Mouse (Mus musculus) MEL (cell line): ENCODE results near the gene Ssc4d. TPM values are rescaled to one million over a fixed set of nuclear protein-coding genes. Genes with fewer than 3 reads are reported as not detected.

Experiments used
- DNase-seq: peaks from one replicate; pipeline ENCODE4 v3.0.0; 2011; ENCODE audit warnings: low read depth, low spot score
- H3K27ac ChIP-seq: 2 replicates; pipeline ENCODE4 v1.5.1; 2012; ENCODE audit warnings: low read depth, mild to moderate bottlenecking, control low read depth, low read length, moderate library complexity; ENCODE audit not compliant: control insufficient read depth
- H3K27me3 ChIP-seq, 2 experiments: fragments of 150-350 bp in 1 of 2; sonication (generic) in 1 of 2; 2 replicates each; pipeline ENCODE4 v1.6.1; 2012; ENCODE audit warnings: low read length in 2 of 2, mild to moderate bottlenecking in 2 of 2, improper control_type of control experiment in 1 of 2, moderate library complexity in 1 of 2; ENCODE audit not compliant: insufficient read depth in 2 of 2, control insufficient read depth in 1 of 2
- H3K36me3 ChIP-seq, 2 experiments: 2 replicates each; pipeline ENCODE4 v1.6.1; 2012 to 2014; ENCODE audit warnings: low read length in 2 of 2, improper control_type of control experiment in 1 of 2, inconsistent platforms in 1 of 2, mild to moderate bottlenecking in 1 of 2; ENCODE audit not compliant: insufficient read depth in 2 of 2, control insufficient read depth in 1 of 2
- H3K4me1 ChIP-seq, 2 experiments: fragments of 150-350 bp in 1 of 2; sonication (generic) in 1 of 2; 2 replicates each; pipeline ENCODE4 v1.6.1; 2012; ENCODE audit warnings: low read length in 2 of 2, improper control_type of control experiment in 1 of 2, mild to moderate bottlenecking in 1 of 2; ENCODE audit not compliant: insufficient read depth in 2 of 2, control insufficient read depth in 1 of 2
- H3K4me3 ChIP-seq, 2 experiments: fragments of 150-350 bp in 1 of 2; sonication (generic) in 1 of 2; 2 replicates each; pipeline ENCODE4 v1.5.1; 2012; ENCODE audit warnings: low read depth in 2 of 2, low read length in 2 of 2, mild to moderate bottlenecking in 2 of 2, moderate library complexity in 2 of 2, control low read depth in 1 of 2, improper control_type of control experiment in 1 of 2; ENCODE audit not compliant: control insufficient read depth in 1 of 2, insufficient read depth in 1 of 2
- H3K79me2 ChIP-seq: 2 replicates; pipeline ENCODE4 v1.6.1; 2012; ENCODE audit warnings: mild to moderate bottlenecking, low read length, moderate library complexity; ENCODE audit not compliant: control insufficient read depth, poor library complexity, insufficient read depth
- H3K9ac ChIP-seq: 2 replicates; pipeline ENCODE4 v1.6.1; 2012; ENCODE audit warnings: low read depth, mild to moderate bottlenecking, control low read depth, low read length, moderate library complexity; ENCODE audit not compliant: control insufficient read depth, poor library complexity, severe bottlenecking
- H3K9me3 ChIP-seq: fragments of 150-350 bp; sonication (generic); replicated peaks from 2 replicates; pipeline ENCODE4 v1.6.1; 2012; ENCODE audit warnings: mild to moderate bottlenecking, low read length, improper control_type of control experiment, moderate library complexity; ENCODE audit not compliant: insufficient read depth
- CHD1 ChIP-seq: IDR thresholded peaks from 2 replicates; pipeline ENCODE4 v1.6.1; 2012; ENCODE audit warnings: low read depth, mild to moderate bottlenecking, inconsistent platforms, low read length, improper control_type of control experiment
- ETS1 ChIP-seq: IDR thresholded peaks from 2 replicates; pipeline ENCODE4 v1.6.1; 2012; ENCODE audit warnings: low read depth, mild to moderate bottlenecking, inconsistent platforms, low read length, improper control_type of control experiment, moderate library complexity
- MAFK ChIP-seq: IDR thresholded peaks from 2 replicates; pipeline ENCODE4 v1.6.1; 2011; ENCODE audit warnings: low read depth, mild to moderate bottlenecking, low read length, improper control_type of control experiment, borderline replicate concordance
- MAX ChIP-seq: IDR thresholded peaks from 2 replicates; pipeline ENCODE4 v1.6.1; 2011; ENCODE audit warnings: low read length, improper control_type of control experiment
- MAZ ChIP-seq: IDR thresholded peaks from 2 replicates; pipeline ENCODE4 v1.6.1; 2012; ENCODE audit warnings: low read depth, mild to moderate bottlenecking, inconsistent platforms, low read length, improper control_type of control experiment
- MEF2A ChIP-seq: IDR thresholded peaks from 2 replicates; pipeline ENCODE4 v1.6.1; 2014; ENCODE audit warnings: low read depth, mild to moderate bottlenecking, inconsistent platforms, low read length, improper control_type of control experiment; ENCODE audit not compliant: poor library complexity, insufficient replicate concordance, severe bottlenecking; ENCODE audit errors: extremely low read depth
- MYB ChIP-seq: IDR thresholded peaks from 2 replicates; pipeline ENCODE4 v1.6.1; 2011; ENCODE audit warnings: mild to moderate bottlenecking, low read depth, low read length, improper control_type of control experiment
- NRF1 ChIP-seq: IDR thresholded peaks from 2 replicates; pipeline ENCODE4 v1.6.1; 2014; ENCODE audit warnings: low read depth, mild to moderate bottlenecking, inconsistent platforms, low read length, improper control_type of control experiment, moderate library complexity; ENCODE audit not compliant: poor library complexity, insufficient read depth, severe bottlenecking
- POLR2AphosphoS5 ChIP-seq: IDR thresholded peaks from 2 replicates; pipeline ENCODE4 v1.6.1; 2012; ENCODE audit warnings: low read depth, borderline replicate concordance, mild to moderate bottlenecking, inconsistent platforms, low read length, moderate library complexity, mixed read lengths
- SMC3 ChIP-seq: IDR thresholded peaks from 2 replicates; pipeline ENCODE4 v1.6.1; 2011; ENCODE audit warnings: low read depth, low read length, improper control_type of control experiment
- TAL1 ChIP-seq: IDR thresholded peaks from 2 replicates; pipeline ENCODE4 v1.6.1; 2012; ENCODE audit warnings: mild to moderate bottlenecking, inconsistent platforms, low read length, moderate library complexity, mixed read lengths
- TBP ChIP-seq: IDR thresholded peaks from 2 replicates; pipeline ENCODE4 v1.8.0; 2011; ENCODE audit warnings: low read depth, low read length, improper control_type of control experiment
- USF2 ChIP-seq, 2 experiments: IDR thresholded peaks; 2 replicates each; pipeline ENCODE4 v1.6.1; 2011 to 2012; ENCODE audit warnings: improper control_type of control experiment in 2 of 2, low read length in 2 of 2, borderline replicate concordance in 1 of 2, inconsistent platforms in 1 of 2, low read depth in 1 of 2, mild to moderate bottlenecking in 1 of 2; ENCODE audit not compliant: insufficient read depth in 1 of 2
- ZMIZ1 ChIP-seq: IDR thresholded peaks from 2 replicates; pipeline ENCODE4 v1.6.1; 2012; ENCODE audit warnings: low read depth, mild to moderate bottlenecking, inconsistent platforms, low read length, improper control_type of control experiment, moderate library complexity
- polyA plus RNA-seq, 2 experiments: library from polyadenylated mRNA; stranded (reverse) in 1 of 2; unstranded in 1 of 2; fragments of >175 nt in 1 of 2; fragments of >200 nt in 1 of 2; gene quantifications; 2 replicates each; pipeline versions ENCODE4 v1.2.1 to v1.2.4; 2012; ENCODE audit warnings: low replicate concordance in 2 of 2, low read depth in 1 of 2; ENCODE audit not compliant: insufficient read length in 2 of 2, insufficient read depth in 1 of 2, missing spikeins in 1 of 2
- total RNA-seq: library from RNA; depleted of rRNA; stranded (reverse); fragments of 300-350 nt; gene quantifications from 2 replicates; pipeline ENCODE4 v1.2.3, GENCODE M21; 2012; rRNA removed

Gene Ssc4d
- total RNA-seq (0.95 and 1.1 TPM in 2 replicates), polyA plus RNA-seq (1 to 10 TPM in 1 of 2 experiments, not detected in 1; 2.1 TPM)

DNA sequence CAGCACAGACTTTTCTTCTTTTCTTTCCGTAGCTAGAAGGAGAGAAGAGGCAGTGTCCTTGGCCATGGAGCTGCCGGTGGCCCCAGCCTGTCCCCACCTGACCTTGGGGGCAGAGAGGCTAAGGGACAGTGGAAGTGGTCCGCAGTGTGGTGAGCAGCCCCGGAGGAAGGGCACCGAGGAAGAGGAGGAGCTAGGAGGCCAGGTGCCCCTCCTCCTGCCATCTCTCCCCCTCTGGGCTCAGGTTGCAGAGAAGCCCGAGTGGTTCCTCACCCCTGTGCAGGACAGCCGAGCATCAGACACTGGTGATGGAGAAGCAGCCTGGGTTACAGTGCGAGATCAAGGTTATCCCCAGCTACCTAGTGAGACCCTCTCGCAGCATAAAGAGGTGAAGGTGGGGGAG lies at the start of gene Ssc4d:
Gene Ssc4d, minus strand, starts transcription at position 167 of the 400 bp plus-strand sequence.
- Histone ChIP-seq H3K4me1 (peaks cover 0 to 2% of the 10 kb centered on the region in 2 experiments; a peak in 1 of 4 replicates), H3K9ac (no peak within 1 kb of the TSS), H3K79me2 (no peaks in the 10 kb centered on the region), H3K9me3 (no peaks in the 10 kb centered on the region), H3K36me3 (no peaks in the 10 kb centered on the region), H3K27me3 (peaks cover 0 to 2% of the 10 kb centered on the region in 2 experiments; a peak in 1 of 4 replicates), H3K27ac (no peak within 1 kb of the TSS), H3K4me3 (no peak within 1 kb of the TSS)
- TF ChIP-seq MAX (no peak), MEF2A (no peak), CHD1 (no peak), MYB (no peak), ETS1 (no peak), TBP (no peak), NRF1 (no peak), ZMIZ1 (no peak), MAZ (no peak), MAFK (no peak), USF2 (IDR thresholded peaks at IDR 0.05; ENCODE audit: borderline replicate concordance in 1 of 2, insufficient read depth in 1 of 2, low read depth in 1 of 2, low read length in 2 of 2) (no peak), POLR2AphosphoS5 (no peak), TAL1 (no peak)
- no peak for DNase-seq

DNA sequence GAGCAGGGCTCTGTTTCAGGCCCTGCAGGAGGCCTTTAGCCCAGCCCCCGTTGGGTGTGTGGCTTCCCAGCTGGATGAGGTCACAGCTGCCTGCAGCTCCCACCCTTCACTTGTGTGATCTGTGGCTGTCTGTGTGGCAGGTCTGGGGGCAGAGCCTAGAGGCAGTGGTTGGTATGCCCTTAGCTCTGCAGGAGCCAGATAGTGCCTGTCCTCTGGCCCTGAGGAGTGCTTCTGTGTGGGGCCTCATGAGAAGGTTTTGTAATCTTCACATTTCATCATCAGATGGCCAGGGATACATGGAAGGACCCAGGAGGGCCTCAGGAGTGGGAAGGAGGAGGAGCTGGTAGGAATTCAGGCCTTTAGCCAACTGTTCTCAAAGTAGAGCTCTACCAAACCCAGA lies 45.6 kb upstream of the Ssc4d start:
- H3K9ac ChIP-seq, result no peak overlapping the region
- TF ChIP-seq SMC3, result no peak
- no peak for DNase-seq
- H3K4me1 ChIP-seq, result peaks cover 0 to 3% of the 10 kb centered on the region in 2 experiments; a peak in 1 of 4 replicates
- H3K9me3 ChIP-seq, result no peaks in the 10 kb centered on the region
- H3K36me3 ChIP-seq, result no peaks in the 10 kb centered on the region
- no peak overlapping the region for H3K4me3 ChIP-seq
- H3K27ac ChIP-seq, result no peak overlapping the region
- H3K27me3 ChIP-seq, result no peaks in the 10 kb centered on the region
- H3K79me2 ChIP-seq, result no peaks in the 10 kb centered on the region
